Mouse (Mus musculus) liver, adult (tissue): ENCODE measurements around the gene Ethe1.

Experiments
- GATA4 ChIP-seq: IDR thresholded peaks from 2 replicates; pipeline ENCODE4 v1.6.1; 2014; ENCODE audit warnings: mild to moderate bottlenecking, low read length; ENCODE audit not compliant: insufficient replicate concordance

Ethe1 gene

GRCm38 (mm10) chr7:24619671-24620397 lies 32.5 kb downstream of the Ethe1 start:
- TF ChIP-seq GATA4 = no peak

DNA sequence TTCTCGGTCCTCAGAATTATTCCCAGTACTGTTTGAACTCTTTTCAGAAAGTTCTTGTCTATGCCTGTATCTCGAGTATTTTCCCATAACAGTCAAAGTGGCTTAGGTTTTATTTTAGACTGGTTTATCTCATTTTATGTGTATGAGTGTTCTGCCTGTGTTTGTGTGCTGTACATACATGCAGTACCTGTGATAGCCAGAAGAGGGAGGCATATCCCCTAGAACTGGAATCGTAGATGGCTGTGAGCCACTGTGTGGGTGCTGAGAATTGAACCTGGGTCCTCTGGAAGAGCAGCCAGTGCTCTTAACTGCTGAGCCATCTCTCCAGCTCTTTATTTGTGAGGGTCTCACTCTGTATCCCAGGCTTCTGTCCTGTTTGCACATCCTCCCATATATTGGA lies 33.9 kb downstream of the Ethe1 start:
- TF ChIP-seq GATA4 = no peak

- TF ChIP-seq GATA4 = no peak
Observed at GRCm38 (mm10) chr7:24622967-24623366, 35.6 kb downstream of the Ethe1 start.

DNA sequence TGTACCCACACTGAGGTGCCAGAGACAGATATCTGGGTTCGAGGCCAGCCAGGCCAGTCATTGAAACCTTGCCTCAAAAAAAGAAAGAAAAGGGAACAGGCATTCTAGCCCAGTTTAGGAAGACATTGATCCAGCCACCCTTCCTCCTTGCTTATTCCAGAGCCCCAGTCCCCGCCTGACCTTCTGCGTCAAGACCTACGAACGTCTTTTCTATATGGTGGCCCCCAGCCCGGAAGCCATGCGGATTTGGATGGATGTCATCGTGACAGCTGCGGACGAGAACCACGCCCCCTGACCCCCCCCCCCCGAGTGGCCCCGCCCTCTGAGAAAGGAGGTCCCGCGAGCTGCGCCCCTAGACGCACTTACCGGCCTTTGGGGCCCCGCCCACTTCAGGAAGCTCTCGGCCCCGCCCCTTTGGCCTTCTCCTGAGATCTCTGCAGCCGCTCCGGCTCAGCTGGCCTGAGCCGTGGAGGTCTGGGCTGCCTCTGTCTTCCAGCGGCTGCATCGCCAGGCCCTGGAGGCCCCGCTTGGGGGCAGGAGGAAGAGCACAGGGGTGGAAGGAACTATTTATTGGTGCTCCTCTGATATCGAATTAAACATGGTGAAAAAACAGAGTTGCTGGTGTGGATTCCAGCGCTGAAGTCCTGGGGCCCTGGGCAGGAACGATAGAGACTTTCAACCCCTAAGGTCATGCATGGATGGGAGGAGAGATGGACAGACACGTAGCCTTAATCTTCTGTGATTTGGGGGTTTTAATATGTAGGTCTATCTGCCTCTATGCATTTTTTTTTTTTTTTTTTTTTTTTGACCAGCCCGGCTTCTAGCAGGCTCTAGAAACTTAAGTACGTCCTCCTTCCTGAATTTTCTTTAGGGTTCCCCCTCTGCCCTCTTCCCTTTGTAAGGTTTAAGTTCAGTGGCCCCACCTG lies 41.6 kb downstream of the Ethe1 start:
- TF ChIP-seq GATA4 = no peak

GRCm38 (mm10) chr7:24629672-24630071 lies 42.3 kb downstream of the Ethe1 start:
- no peak for TF ChIP-seq GATA4

- TF ChIP-seq GATA4 = no peak
Observed at GRCm38 (mm10) chr7:24630116-24630880, 43.0 kb downstream of the Ethe1 start.

DNA sequence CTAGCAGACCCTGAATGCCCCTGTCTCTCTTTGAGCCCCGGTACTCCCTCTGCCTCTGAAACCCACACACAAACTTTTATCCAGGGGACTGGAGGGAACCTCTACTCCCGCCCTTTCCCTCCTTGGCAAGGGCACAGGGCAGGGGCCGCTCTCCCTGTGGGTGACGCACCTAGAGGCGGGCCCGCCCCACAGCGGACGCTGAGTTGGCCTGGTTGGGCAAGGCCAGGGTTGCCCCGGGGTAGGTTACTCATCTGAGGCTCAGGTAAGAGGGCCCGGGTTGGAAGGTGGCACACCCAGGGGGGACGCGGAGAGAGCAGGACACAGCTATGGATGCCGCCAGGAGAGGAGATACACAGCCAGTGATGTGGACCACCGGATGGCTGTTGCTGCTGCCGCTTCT lies 48.9 kb downstream of the Ethe1 start, which contains the start of gene Lypd3:
Lypd3 (plus strand) TSS at position 287 of the 400 bp plus-strand sequence.
- TF ChIP-seq GATA4 = no peak

- no peak for TF ChIP-seq GATA4
Observed at GRCm38 (mm10) chr7:24637046-24637445, 49.7 kb downstream of the Ethe1 start.

GRCm38 (mm10) chr7:24638026-24638856 lies 50.9 kb downstream of the Ethe1 start:
- TF ChIP-seq GATA4 = no peak

DNA sequence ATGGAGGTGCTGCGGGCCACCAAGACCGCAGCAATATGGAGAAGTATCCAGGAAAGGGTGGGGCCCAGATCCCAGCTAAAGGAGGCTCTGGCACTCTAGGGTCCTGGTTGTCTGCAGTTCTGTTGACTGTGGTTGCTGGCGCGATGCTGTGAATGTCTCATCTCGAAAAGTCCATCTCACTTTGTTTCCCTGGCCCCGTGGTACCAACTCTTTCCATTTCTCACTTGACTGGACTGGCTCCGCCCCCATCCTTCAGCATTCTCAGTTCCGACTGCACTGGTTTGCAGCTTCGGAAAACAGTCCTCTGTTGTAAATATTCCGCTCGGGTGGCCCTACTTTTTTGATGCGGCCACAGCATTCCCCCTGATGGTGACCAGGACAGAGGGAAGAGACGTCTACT lies 53.1 kb downstream of the Ethe1 start:
- no peak for TF ChIP-seq GATA4

DNA sequence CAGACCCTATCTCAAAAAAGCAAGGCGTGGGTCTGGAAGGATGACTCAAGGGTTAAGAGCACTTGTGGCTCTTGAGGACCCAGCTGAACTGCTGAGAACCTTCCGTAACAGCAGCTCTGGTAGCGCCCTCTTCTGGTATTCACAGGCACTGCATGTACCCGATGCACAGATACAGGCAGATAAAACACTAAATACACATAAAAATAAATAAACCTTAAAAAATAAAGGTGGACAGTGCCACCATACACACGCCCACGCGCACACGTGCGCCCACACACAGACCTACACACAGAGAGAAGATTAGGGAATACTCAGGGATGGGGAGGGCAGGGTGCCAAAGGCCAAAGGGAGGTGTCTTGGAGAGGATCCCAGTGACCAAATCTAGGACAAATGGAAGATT lies 55.1 kb downstream of the Ethe1 start:
- no peak for TF ChIP-seq GATA4

DNA sequence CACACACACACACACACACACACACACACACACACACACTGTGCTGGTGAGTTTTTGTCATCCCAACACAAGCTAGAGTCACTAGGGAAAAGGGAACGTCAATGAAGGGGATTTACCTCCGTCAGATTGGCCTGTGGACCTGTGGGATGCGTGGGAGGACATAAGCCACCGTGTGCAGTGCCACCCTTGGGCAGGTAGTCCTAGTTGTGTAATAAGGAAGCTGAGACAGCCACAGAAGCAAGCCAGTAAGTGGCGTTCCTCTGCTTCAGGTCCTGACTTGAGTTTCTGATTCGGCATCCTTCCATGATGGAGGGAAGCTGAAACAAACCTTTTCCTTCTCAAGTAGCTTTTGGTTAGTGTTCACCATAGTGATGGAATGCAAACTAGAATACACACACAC lies 57.1 kb downstream of the Ethe1 start:
- no peak for TF ChIP-seq GATA4

DNA sequence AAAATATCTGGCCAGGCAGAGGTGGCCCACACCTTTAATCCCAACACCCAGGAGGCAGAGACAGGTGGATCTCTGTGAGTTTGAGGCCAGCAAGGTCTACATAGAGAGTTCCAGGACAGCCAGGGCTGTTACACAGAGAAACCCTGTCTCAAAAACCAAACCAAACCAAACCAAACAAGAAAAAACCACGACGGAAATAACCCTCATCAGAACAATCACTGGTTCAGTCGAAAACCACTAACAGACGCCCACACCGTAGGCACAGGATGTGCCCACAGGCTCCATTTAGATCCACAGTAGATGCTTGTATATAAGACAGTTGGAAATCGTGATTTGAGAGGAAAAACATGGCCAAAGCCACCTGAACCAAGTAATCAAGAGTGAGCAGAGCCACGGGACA lies 57.7 kb downstream of the Ethe1 start:
- no peak for TF ChIP-seq GATA4

DNA sequence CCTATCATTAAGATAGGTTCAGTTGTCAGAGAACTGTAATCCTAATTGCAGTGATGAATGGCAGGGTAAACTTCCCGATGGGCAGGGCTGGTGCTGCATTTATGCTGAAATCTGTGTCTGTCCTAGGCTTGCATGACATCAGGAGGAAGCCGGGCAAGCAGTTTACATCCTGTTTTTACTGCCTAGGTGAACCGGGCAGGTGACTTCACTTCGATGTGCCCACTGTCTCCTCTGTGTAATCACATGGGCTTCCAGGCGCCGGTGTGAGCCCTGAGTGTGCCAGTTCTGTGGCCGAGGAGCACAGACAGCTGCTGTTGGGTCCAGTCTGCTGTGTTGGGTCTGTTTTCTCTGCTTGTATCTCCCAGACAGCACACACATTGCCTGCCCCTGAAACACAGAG lies 59.1 kb downstream of the Ethe1 start:
- no peak for TF ChIP-seq GATA4

DNA sequence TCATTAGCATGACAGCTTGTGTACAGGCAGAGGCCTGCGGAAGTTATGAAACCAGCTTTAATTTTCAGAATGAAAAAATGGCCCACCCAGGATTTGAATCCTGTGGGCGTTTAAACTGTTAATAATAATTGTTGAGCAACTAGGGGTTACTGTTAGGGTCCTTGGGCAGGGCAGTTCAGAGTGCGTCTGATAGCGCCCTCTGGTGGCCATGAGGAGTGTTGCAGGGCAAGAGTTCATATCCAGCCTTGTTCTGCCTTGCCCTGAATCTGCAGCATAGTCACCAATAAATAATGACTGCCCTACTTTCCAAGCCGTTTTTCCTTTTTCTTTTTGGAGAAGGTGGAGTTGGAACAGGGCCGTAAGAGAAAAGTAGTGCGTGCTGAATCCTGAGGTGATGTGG lies 66.3 kb downstream of the Ethe1 start:
- TF ChIP-seq GATA4 = no peak
